Mouse (Mus musculus) cerebellum, adult 18-20 months (tissue): Measurements from ENCODE around the gene Myd88.
"Not testable (repeated sequence)": the region's sequence is repeated elsewhere in the genome, so short reads cannot be mapped to it uniquely, and the experiment has no call there.

Experiments used
- DNase-seq, 2 experiments: peaks; one replicate each; pipeline ENCODE4 v3.0.0; 2021

The Myd88 gene

DNA sequence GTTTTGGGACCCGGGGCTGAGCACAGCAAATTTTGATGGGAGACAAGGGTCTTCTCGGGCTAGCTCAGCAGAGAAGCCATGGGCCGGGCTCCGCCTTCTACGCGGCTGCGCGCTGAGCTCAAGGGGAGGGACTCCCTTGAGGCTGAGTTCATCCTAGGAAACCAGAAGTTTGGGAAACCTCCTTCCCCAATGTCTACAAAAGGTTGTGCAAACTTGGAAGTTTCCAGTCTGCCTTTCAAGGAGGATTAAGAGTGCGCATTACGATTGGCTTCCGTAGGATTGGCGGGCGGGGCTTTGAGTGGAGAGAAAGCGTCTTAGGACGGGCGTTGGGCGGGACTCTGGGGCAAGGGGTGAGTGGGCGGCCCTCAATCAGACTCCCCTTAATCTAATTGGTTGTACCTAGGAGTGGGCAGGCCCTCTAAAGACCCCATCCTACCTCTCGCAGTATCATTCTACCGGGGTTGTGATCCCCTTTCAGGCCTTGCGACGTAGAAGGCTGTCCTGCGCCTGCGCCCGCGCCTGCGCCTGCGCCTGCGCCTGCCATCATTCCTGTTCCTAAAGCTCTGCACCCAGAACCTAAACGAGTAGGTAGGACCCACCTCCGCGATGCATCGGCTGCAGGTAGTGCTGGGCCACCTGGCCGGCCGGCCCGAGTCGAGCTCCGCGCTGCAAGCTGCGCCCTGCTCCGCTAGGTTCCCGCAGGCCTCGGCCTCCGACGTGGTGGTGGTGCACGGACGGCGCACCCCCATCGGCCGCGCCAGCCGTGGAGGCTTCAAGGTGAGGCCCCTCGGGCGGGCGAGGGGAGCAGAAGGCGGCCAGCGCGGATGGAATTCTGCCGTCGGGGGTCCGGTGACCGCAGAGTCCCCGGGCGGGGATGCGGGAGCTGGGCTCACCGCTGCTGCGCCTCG, at the start of gene Myd88:
Gene Myd88 (minus strand): TSS at position 503 of the 908 bp plus-strand sequence.
- peak; percentile 89 to 93 for DNase-seq

DNA sequence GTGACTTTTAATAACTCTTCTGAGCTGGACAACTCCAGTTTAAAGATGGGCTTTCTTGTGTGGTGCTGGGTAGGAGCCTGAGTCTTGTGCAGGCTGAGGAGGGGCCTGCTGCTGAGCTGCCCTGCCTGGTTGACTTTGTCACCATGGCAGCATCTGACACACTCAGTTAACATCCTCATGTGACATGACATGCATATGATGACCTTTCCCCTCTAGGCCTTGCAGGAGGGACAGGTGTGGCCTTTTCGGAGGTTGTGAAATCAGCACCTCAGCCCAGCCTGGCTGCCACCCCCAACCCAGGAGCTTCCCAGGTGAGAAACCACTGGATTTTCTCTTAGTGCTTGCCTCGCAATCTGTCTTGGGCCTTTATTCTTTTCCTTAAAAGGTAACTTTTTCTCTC, 49.0 kb upstream of the Myd88 start:
- no peak for DNase-seq

DNA sequence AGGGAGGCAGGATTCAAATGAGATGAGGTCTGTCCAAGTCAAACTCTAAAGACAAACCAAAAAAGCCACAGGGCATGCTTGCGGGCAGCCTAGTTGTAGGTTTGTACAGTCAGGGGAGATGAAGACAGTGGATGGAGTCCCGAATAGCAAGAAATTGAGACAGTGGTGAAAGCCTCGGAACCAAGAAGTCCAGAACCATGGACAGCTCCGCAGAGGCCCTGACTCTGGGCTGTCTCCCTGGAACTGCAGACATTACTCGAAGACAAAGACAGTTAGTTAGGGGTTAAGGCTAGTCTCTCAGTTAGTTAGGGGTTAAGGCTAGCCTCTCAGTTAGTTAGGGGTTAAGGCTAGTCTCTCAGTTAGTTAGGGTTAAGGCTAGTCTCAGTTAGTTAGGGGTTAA, 47.7 kb upstream of the Myd88 start:
- DNase-seq = no peak

DNA sequence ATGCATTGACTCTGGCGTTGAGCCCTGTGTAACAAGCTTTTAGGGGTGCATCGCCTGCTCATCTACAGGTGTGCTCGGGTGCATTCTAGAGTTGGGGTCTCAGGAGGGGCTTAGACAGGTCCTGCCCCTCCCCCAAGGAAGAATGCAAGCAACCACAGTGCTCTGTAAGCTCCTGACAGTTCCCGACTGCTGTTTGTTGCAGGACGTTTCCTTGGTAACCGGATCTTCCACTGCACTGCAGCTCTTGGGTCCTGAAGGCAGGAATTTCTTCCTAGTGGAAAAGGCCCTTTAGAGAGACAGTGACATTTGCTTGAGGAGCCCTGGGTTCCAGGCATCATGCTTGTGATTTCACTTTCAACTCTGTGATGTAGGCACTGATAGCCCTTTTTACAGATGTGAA, 41.4 kb upstream of the Myd88 start:
- no peak for DNase-seq

DNA sequence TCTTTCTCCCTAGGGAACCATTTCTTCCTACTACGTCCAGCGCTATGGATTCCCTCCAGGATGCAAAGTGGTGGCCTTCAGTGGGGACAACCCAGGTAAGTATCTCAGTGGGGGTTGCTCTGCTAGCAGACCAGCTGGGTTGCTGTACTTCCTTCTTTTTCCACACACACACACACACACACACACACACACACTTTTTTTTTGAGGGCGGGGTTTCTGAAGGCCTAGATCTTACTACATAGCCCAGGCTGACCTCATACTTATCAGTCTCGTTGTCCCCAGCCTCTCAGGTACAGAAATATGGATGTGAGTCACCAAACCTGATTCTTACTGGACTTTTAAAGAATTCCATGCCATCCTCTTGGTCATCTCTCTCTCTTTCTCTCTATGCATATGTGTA, 37.0 kb upstream of the Myd88 start:
- no peak for DNase-seq

DNA sequence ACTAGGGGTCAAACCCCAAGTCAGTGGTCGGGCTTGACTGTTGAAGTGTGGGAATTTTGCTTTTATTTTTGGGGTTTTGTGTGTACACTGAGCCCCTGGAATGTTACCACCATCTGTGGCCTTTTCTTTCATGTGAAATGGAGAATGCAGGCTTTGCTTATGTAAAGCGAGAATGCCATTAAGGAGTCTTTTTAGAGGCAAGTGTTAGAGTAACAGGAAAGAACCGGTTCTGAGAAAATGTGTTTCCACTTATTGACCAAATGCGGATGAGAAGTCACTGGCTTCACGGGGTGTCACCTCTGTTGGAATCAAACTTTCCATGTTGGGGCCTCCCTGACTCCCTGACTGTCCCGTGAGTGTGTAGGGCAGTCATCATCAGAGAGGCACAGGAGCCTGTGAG, 34.3 kb upstream of the Myd88 start:
- DNase-seq = no peak

DNA sequence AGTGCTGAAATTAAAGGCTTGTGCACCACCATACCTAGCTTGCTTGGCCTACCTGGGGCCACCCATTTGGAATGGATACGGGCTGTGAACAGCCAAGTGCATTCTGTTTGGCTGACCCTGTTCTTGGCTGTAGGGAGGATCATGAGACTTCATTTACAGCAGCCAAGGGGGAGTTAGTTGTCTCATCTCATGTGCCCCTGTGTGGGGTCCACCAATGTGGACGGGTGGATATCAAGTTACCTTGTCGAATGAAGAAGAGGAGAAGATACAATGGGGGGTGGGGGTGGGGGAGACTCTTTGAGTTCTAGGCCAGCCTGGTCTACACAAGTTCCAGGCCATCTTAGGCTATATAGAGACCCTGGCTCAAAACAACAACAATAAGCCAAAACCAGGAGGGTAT, 33.8 kb upstream of the Myd88 start:
- DNase-seq = no peak

DNA sequence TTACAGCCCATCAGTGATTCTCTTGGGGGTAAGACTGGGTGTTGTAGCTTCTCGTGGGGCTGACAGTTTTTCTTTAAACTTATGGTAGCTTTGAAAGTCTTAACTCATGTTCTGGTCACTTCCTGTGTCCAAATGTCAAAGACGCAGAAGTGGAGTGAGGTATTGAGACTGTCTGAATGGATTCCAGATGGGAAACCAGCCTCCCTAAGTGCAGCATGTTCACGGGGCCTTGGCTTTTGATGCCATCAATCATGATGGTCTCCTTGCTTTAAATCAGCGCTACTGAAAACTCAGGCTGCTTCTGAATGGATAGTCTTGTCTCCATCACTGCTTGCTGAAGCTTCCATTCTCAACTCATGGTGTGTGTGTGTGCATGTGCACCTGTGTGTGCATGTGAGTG, 30.0 kb upstream of the Myd88 start:
- no peak for DNase-seq

DNA sequence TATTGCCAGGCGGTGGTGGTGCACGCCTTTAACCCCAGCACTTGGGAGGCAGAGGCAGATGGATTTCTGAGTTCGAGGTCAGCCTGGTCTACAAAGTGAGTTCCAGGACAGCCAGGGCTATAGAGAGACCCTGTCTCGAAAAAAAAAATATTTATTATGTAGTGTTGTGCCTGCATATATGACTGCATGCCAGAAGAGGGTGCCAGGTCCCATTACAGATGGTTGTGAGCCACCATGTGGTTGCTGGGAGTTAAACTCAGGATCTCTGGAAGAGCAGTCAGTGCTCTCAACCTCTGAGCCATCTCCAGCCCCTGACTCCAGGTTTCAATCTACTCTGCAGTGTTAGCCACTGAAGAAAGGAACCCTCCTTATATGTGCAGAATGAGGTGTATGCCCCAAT, 29.6 kb upstream of the Myd88 start:
- DNase-seq = not testable (repeated sequence)

DNA sequence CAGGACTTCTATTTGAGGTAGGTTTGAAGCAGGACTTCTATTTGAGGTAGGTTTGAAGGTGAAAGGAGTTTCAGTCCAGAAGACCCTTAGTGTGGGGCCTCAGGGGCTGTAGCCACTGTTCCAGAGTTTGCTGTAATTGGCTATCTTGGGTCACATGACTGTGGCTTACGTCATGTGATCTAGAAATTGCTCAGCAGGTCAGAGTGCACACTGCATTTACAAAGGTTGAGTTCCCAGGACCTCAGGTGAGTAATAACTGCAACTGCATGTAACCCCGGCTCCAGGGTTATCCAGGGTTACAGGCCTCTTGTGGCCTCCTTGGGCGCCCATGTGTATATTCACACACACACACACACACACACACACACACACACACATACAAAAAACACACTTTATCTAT, 27.2 kb upstream of the Myd88 start:
- no peak for DNase-seq

DNA sequence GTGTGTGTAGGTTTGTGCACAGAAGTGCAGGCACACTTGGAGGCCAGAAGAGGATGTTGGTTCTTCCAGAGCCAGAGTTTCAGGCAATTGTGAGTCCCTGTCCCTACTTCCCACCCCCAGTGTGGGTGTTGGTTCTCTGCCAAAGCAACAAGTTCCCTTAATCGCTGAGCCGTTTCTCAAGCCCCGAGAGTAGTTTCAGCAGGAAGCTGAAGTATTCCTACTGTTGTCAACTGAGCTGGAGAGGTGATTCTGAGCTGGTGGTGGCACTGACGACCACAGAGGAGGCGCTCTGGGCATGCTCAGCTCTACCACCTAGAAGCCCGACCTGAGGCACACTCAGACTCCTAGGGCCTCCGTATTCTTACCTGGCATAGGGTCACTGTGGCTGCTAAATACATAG, 24.1 kb upstream of the Myd88 start, which contains the start of gene Slc22a14:
Gene Slc22a14 (minus strand): TSS at position 270 of the 400 bp plus-strand sequence.
- DNase-seq = no peak

DNA sequence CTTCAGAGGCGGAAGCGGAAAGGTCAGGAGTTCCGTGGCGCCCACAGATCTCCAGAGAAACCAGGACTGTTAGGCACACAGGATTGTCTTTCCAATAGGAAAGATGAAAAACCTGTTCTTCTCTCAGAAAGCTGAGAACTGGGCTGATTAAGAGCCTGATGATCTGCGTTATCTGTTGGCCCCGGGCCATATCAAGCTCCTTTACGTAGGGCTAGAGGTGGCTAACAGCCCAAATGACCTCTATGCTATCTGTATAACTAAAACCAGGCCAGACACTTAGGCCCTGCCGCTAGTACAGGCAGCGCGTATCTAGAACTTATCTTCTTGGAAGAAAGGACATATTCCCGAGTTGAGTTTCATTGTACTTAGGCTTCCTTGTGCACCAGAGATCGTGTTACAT, 22.0 kb upstream of the Myd88 start:
- no peak for DNase-seq

DNA sequence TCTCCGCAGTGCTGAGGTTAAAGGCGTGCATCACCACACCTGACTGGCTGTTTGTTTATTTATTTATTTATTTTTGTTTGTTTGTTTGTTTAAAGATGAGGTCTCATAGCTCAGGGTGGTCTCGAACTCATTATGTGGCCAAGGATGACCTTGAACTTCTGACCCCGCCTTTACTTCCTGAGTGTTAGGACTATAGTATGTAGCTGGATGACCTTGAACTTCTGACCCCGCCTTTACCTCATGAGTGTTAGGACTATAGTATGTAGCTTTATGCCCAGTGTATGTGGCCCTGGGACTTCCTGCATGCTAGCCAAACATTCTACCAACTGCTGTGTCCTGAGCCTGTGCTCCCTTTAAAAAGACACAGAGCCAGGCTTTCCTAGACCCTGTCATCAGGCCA, 20.2 kb upstream of the Myd88 start:
- DNase-seq = no peak

DNA sequence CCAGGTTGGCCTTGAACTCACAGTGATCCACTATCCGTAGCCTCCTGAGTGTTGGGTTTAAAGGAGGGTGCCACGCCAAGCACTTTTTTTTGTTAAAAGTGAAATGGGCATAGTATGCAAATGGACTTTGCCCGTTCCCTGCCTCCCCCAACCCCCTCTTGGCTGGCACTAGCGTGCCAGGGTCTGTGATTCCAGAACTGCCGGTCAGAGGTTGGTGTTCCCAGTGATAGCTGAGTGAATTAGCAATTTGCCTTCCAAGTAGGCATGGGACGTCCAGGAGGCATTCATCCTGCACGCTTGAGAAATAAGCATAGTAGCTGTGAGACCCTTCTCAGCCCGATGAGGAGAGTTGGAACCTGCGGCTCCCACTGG, 16.8 kb upstream of the Myd88 start:
- DNase-seq = no peak

DNA sequence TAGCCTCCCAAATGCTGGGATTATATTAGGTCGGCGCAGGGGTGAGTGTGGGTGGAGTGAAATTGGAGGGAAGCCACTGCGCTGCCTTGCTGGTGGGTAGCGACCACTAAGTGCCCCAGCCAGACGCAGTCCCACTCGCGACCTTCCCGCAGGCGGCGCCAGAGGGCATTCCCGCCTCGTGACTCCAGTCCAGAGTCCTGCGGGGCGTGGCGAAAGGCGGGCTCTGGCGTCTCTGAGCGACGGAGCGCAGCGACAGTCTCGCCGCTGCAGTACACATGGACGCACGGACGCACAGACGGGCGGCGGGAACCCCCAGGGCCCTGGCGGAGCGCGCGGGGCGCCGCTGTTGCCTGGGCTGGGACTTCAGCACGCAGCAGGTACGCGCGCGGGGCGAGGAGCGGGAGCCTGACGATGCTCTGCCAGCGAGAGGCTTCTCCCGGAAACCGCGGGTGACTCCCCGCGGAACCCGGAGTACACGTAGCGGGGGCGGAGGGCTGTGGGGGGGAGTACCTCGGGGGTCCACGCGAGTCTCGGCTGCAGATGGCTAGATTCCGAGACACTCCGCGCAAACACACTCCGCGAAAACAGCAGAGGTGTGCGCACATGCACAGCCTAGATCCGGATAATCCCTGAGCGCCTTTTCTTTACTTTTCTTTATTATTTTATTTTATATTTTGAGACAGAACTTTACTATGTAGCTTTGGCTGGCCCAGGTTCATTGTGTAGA, 16.3 kb upstream of the Myd88 start, which contains the start of gene Xylb:
Gene Xylb (plus strand): TSS at position 51 of the 727 bp plus-strand sequence.
- peak; percentile 93 to 95 for DNase-seq

DNA sequence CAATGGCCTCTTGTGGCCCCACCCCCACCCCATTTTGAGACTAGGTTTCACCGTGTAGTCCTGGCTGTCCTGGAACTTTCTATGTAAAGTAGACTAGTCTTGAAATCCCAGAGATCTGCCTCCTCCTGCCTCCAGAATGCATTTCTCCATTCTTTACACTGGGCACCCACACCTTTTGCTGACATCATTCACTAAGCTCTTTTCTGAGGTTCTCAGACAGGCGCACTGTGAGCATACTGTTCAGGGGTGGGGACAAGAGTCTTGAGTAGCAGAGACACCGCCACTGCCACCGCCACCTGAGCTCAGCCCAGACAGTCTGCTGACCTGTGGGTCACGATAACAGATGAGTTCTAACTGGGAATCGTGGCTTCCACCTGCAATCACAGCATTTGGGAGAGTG, 14.7 kb upstream of the Myd88 start:
- no peak for DNase-seq

DNA sequence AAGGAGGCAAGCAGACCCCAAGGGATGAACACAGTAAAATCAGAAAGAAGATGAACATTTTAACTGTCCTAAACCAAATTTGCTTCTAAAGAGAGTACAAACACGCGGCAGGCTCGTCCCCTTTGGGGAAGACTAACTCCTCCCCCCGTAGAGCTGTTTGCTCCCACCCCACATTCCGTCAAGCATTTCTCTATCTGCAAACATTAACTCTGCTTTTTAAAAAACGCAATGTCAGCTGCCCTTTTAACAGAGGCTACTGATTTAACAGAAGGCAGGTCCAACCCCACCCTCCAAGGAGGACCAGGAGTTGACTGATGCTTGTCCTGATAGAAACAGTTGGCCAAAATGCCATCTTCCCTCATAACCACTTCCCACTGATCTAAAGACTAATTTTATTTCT, 12.7 kb upstream of the Myd88 start:
- DNase-seq = no peak

DNA sequence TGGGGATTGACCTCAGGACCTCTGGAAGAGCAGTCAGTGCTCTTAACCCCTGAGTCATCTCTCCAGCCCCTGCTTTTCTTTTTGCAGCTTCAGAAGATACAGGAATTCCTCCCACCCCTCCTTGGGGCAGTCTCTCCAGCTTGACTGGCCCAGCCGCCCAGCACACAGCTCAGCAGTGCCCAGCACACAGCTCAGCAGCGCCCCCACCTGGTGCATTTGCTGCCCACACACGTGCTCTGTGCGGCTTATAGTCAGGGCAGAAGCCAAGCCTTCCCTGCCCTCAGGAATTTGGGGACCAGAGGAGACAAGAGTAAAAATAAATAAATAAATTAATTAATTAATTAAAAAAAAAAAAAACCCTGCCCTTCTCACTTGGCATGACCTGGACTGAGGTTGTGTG, 10.8 kb upstream of the Myd88 start:
- DNase-seq = peak; percentile 65 to 79

DNA sequence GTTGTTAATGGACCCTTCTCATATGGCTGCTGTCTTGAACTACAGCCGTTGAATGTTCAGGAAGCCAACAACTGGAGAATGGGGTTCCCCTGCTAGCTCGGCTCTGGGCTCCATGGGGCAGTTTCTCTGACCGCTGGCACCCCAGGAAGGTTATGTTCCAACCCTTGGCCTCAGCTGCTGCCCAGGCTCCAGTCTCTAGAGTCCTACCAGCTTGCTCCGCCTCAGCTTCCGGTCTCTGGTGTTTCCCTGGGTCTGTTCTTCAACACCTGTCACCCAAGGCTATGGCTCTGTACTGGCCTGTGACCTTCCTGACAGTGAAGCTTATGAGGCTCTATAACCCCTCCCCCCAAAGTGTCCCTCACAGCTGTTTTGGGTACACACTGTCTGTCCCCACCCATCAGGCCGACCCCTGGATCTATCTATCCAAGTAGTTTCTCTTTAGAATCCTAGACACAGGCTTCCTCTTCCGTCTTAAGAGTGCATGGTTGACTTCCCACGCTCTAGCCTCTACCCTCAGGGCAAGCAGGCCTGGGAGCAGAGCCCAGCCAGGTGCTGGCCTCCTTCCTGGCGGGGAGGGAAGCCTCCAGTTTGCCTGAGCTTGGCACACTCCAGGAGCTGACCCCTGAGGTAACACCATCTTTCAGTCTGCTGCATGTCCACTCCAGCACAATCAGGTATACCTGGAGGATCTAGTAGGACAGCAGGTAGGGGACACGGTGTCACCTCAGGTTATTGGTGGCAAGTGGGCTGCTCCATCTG, 9.9 kb upstream of the Myd88 start:
- no peak for DNase-seq

DNA sequence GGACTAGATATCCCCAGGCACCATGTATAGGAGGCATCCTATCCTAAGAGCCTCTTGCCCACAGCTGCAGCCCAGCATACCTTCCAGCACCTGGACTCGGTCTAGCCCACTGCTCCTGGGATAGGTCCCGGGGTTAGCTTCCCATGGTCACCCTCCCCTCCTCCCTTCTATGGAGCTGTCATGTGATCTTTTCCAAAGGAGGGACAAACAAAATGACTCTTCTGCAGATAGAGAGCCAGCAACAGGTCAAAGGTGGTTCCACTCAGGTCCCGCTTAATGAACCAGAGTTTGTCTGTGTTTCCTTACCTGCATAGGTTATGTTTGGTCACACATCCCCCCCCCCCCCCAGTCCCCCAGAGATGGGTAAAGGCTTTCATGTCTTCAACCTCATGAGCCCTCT, 9.3 kb upstream of the Myd88 start:
- no peak for DNase-seq

DNA sequence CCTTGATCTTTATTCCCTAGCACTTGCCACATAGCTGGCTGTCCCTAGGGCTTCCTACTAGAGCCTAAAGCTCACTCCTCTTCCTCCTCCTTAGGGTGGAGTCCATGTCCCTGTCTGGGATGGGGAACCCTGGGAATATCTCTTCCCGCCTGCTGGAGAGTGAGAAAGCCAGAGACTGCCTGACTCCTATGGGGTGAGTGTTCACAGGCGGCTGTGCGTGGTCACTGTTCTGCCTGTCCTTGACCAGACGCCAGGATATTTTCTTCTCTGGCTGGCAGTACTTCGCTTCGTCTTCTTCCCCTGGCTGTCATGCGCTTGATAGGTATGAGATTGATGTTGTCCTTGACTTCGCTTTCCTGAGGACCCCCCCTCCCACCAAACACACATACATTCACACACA, 5.2 kb upstream of the Myd88 start:
- no peak for DNase-seq

DNA sequence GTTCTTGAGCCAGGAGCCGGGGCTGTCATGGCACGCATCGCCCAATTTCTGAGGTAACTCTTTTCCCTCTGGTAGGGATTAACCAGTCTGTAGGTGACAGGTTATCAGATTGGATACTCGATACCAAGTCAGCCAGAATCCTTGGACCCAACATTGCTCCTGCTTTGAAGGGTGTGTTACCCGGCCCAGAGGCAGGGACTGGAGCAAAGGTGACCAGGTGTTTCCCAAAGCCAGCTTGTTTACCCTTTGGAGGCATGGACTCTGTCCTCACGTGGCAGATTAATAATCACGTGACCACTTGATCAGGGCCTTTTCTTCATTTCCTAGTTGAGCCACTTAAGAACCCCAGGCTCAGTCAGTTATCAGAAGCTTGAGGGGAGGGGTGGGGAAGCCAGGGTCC, 1.5 kb upstream of the Myd88 start:
- no peak for DNase-seq

DNA sequence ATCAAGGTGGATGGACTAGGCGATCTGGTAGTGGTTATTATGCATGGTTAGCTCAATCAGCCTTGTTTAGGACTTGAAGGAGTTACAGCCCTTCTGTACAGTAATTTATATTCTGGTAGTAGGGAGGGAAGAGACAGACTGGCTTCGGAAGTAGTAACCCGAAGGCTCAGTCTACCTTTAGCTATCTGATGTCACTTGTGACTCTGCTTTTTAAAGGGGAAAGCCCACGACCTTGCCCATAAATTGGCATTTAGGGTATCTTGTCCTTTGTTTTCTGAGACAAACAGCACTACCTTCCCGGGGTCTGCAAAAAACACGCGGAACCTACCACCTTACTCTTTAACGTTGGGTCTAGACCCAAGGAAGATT, 1.0 kb downstream of the Myd88 start:
- DNase-seq = no peak
